Mouse (Mus musculus) layer of hippocampus, postnatal 25 days (tissue): Measurements from ENCODE around the gene Kmt2a. TPM values are rescaled to one million over a fixed set of nuclear protein-coding genes. Genes with fewer than 3 reads are reported as not detected.

Experiments
- DNase-seq, 2 experiments: peaks; one replicate each; pipeline ENCODE4 v3.0.0; 2022; ENCODE audit warnings: mixed read lengths in 2 of 2, low spot score in 1 of 2; ENCODE audit errors: extremely low spot score in 1 of 2
- total RNA-seq, 2 experiments: library from RNA; stranded (reverse); gene quantifications; 2 replicates each; pipeline ENCODE4 v1.2.3; 2021

Kmt2a gene
- total RNA-seq, 2 experiments from 2014 or later: 46.7 to 64.4 TPM

- no peak for DNase-seq
Observed at GRCm38 (mm10) chr9:44880309-44881081, 601 bp downstream of the Kmt2a start.

DNA sequence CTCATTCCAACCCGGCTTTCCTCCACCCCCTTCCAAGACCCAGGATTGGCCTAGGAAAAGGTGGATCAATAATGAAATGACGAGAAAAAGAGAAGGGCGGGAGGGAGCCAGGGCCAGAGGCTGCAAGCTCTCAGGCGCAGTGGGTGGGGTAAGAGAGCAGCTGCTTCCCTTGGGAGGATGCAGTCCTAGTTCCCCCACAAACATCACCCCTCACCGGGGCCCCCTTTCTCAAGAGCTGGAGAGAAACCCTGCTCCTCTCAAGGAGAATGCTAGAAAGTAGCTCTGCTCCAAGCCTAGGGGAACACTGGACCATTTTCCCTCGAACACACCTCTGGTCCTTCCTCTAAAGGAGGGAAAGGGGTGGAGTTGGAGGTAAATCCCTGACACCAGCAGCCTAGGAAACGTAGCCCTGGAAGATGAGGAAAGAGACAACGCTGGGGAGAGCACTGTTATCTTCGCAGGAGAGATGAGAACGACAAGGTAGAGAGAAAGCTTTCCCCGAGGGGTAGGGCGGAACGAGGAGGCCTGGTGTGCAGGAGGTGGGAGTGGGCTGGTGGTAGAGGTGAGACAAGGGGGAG, 1.3 kb downstream of the Kmt2a start:
- no peak for DNase-seq

DNA sequence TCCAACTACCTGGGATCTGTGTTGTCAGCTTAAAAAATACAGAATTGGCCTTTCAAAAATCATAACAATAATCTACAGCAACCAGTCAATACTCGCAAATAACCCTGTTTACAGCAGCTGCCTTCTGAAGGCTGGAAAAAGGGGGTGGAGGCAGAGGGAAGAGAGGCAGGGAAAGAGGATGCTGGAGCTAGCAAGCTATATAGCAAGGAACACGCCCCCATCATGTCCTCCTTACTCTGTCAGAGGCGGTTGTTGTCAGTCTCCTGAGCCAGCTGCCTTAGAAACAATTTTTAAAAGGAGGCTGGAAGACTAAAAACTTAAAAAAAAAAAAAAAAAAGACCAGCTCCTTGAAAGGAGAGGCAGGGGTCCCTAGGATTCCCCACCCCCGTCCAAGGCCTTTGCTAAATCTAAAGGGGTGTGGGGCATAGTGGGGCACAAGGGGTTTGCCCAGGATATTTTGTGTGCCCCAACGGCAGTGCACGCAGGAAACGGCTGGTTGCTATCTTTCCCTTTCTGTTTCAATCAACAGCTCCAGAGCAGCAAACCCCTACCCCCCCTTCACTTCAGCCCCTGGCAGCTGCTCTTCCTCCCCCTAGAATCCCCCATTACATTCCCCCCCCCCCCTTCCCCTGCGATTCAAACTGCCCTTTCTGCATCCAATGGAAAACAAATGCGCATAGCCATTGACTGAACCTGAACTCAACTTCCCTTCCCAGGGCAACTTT, 2.2 kb downstream of the Kmt2a start:
- DNase-seq: no peak

DNA sequence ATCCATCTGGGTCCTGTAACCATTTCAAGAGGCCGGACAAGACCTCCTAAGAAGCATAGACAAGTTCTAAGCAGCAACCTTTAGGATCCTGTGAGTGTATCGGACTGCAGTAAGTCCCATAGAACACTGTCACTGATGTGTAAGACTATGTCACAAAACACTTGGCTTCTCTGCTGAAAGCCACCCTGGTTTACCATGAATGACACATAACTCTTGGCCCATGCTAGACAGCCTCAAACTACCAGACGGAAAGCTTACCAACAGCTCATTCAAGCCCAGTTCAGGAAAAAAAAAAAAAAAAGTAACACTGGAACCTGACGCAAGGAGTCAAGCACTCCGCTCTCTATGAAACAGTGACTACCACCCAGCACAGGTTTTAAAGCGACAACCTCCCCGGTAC, 3.4 kb downstream of the Kmt2a start:
- DNase-seq: no peak

DNA sequence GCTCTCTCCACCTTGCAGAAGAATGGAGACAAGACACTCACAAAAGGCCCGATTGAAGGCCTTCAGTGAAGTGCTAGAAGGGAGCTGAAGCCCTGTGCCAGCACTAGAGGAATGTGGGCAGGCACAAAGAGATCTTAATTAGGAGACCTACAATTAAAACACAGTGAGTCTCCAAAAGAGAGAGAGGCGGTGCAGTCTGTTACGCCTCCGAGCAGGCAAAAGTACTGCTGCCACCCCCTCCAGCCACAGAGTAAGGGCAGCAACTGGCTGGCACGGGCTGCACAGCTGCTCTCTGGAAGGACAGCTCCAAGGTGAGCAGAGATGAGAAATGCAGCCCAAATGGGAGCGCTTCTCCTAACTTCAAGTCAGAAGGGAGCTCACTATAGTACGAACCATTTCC, 5.6 kb downstream of the Kmt2a start:
- peak in 1 of 2 experiments; percentile 15 for DNase-seq

- DNase-seq: no peak
Observed at GRCm38 (mm10) chr9:44874198-44874597, 6.9 kb downstream of the Kmt2a start.

DNA sequence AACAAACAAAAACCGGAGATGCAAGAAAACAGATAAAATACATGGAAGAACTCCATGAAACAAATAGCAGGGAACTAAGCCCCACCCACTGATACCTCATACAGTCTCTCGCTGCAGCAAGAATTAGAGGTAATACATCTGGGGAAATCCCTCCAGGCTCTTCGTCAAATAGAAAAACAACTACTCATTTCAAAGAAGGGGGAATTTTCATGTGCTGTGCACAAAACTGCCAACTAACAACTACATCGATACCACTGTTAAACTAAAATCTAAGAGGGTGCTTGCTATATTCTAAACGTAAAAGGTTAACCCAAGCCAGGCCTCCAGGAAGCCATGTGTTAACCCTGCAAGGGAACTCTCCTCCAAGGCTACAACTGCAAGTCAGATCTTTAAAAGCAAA, 7.4 kb downstream of the Kmt2a start:
- DNase-seq: no peak

- no peak for DNase-seq
Observed at GRCm38 (mm10) chr9:44868336-44869094, 12.6 kb downstream of the Kmt2a start.

DNA sequence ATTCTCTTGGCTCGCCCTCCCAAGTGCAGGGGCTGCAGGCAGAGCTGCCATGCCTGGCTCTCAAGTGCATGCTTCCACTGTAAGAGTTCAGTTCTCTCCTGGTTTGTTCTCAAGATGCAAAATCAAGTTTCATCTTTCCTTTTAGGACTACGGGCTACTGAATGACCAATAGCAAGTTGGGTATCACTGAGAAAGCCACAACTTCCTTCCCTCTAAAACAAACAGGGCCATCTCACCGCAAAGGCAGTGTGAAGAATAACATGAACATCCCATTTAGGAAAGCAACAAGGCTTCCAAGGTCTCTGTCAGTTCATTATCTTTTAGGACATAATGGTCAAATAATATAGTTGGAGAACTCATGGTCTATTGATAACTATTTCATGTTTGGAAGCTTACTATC, 13.4 kb downstream of the Kmt2a start:
- no peak for DNase-seq

GRCm38 (mm10) chr9:44866501-44867240, 14.4 kb downstream of the Kmt2a start:
- no peak for DNase-seq

GRCm38 (mm10) chr9:44861121-44861520, 20.0 kb downstream of the Kmt2a start:
- DNase-seq: no peak

GRCm38 (mm10) chr9:44858657-44859056, 22.4 kb downstream of the Kmt2a start:
- DNase-seq: no peak

- no peak for DNase-seq
Observed at GRCm38 (mm10) chr9:44857405-44857992, 23.6 kb downstream of the Kmt2a start.

- DNase-seq: no peak
Observed at GRCm38 (mm10) chr9:44855153-44855552, 25.9 kb downstream of the Kmt2a start.

GRCm38 (mm10) chr9:44847446-44847845, 33.6 kb downstream of the Kmt2a start:
- DNase-seq: no peak

DNA sequence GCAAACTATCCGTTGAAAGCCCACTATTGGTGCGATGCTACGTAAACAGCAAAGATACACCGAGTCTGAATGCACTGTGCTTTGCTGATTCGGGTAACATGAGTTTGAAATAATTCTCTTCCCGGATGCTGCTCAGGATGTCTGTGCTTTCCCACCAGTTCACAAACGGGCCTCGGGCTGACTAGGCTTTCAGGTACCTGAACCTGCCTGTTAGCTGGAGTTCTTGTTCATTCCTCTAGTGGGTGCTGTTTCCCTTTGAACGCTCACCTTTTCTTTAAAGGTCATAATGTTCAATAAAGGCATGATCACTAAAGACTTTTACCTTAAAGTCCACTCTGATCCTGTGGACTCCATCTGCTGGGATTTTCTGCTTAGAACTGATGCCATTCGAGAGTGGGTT, 39.9 kb downstream of the Kmt2a start:
- no peak for DNase-seq

DNA sequence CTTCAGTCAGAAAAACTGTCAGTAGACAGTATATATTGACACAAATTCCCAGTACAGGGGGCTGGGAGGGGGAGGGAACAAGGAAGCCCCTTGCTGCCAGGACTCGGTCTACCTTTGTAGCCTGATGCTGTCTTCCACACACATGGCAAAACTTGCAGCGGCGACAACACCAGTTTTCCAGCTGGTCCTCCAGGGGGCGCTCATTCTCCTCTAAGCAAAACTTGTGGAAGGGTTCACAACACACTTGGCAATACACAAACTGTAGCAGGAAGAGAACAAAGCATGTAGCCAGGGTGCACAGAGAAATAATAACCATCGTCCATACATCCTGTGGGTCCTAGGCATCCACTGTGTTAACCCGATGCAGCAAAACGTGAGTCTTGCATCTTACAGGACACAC, 44.7 kb downstream of the Kmt2a start:
- peak; percentile 68 to 84 for DNase-seq

DNA sequence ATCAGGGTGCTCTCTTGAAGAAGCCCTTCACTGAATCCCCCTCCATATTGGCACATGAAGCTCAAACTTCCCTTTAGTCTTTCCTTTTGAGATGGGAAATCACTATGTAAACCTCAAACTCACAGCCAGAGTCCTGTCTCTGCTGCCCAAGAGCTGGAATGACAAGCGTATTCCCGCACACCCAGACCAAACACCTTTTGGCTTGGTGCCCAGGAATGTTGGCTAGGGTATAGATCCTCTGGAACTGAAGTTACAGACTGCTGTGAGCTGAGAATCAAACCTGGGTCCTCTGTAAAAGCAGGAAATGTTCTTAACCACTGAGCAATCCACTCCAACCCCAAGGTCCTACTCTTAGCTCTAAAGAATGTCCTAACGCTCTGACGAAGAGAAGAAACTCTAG, 48.7 kb downstream of the Kmt2a start:
- DNase-seq: no peak

DNA sequence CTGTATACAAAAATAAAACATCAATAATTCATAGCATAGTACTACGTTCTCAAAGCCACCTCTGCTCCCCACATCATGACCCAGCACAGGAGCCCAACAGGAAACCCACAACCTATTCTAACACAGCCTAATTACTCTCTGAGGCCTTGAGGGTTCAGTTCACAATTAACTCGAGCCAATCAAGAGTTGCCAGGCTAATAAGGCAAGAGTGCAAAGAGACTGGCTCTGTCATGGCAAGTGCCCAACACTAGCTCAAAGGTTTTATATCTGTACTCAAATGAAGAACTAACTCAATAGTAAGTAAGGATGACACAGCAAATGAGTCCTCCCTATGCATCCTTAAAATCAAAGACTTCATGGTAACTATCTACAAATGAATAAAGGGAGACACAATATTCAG, 50.6 kb downstream of the Kmt2a start:
- DNase-seq: no peak

DNA sequence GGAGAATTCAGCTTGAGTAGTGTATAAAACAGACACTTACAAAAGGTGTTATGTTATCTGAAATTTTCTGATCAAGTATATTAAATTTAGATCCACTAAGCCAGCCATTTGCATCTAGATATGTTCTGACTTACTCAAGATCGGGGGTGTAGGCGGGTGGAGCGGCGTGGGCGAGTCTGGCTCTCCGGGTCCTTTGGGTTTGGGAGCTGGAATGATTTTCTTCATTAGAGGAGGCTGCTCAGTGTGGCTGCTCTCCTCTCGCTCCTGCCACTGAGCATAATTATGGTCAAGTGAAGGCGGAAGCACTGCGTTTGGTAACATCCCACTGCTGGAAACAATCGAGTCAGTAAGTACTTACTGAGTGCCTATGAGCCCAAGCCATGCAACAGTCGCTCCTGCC, 52.2 kb downstream of the Kmt2a start:
- no peak for DNase-seq
